Mouse (Mus musculus) erythroblast, embryonic 14.5 days (primary cell): ENCODE measurements around the gene Gm9970. TPM values are rescaled to one million over a fixed set of nuclear protein-coding genes. Genes with fewer than 3 reads are reported as not detected.

Experiments used
- H3K27me3 ChIP-seq: 2 replicates; pipeline ENCODE4 v1.6.1; 2012; ENCODE audit warnings: inconsistent platforms; ENCODE audit not compliant: control insufficient read depth
- H3K36me3 ChIP-seq: 2 replicates; pipeline ENCODE4 v1.6.1; 2012; ENCODE audit warnings: mild to moderate bottlenecking, inconsistent platforms; ENCODE audit not compliant: control insufficient read depth
- H3K4me1 ChIP-seq: 2 replicates; pipeline ENCODE4 v1.6.1; 2012; ENCODE audit warnings: inconsistent platforms; ENCODE audit not compliant: control insufficient read depth
- H3K4me3 ChIP-seq: replicated peaks from 2 replicates; pipeline ENCODE3; 2012; ENCODE audit warnings: moderate library complexity, mild to moderate bottlenecking, inconsistent platforms
- H3K9me3 ChIP-seq: 2 replicates; pipeline ENCODE4 v1.6.1; 2012; ENCODE audit warnings: low read length, inconsistent platforms, mixed read lengths; ENCODE audit not compliant: control insufficient read depth
- GATA1 ChIP-seq: IDR thresholded peaks from 2 replicates; pipeline ENCODE4 v1.6.1; 2012; ENCODE audit warnings: low read length, inconsistent platforms, mixed read lengths
- TAL1 ChIP-seq: IDR thresholded peaks from 3 replicates; pipeline ENCODE4 v1.6.1; 2012; ENCODE audit warnings: low read length, inconsistent platforms, mixed read lengths
- polyA plus RNA-seq: library from polyadenylated mRNA; stranded (reverse); fragments of >175 nt; gene quantifications from 2 replicates; pipeline ENCODE4 v1.2.3, GENCODE M21; 2012

The Gm9970 gene
- polyA plus RNA-seq, 1 experiment: not detected

GRCm38 (mm10) chr5:31199893-31200292 is 41.1 kb downstream of the Gm9970 start:
- peaks cover 96% of the 10 kb centered on the region for H3K36me3 ChIP-seq
- H3K9me3 ChIP-seq: no peaks in the 10 kb centered on the region
- no peak for TF ChIP-seq TAL1
- TF ChIP-seq GATA1: no peak
- no peaks in the 10 kb centered on the region for H3K27me3 ChIP-seq
- peaks cover 48% of the 10 kb centered on the region for H3K4me1 ChIP-seq
- H3K4me3 ChIP-seq: no peak overlapping the region

- TF ChIP-seq TAL1: no peak
- TF ChIP-seq GATA1: no peak
- peaks cover 53% of the 10 kb centered on the region for H3K4me1 ChIP-seq
- H3K36me3 ChIP-seq: peaks cover 96% of the 10 kb centered on the region
- no peak overlapping the region for H3K4me3 ChIP-seq
- H3K9me3 ChIP-seq: no peaks in the 10 kb centered on the region
- H3K27me3 ChIP-seq: no peaks in the 10 kb centered on the region
These were observed 41.6 kb downstream of the Gm9970 start for GRCm38 (mm10) chr5:31199321-31199892.

- Histone ChIP-seq H3K36me3 (peaks cover 90% of the 10 kb centered on the region), H3K4me3 (no peak overlapping the region), H3K9me3 (no peaks in the 10 kb centered on the region), H3K27me3 (no peaks in the 10 kb centered on the region), H3K4me1 (peaks cover 58% of the 10 kb centered on the region)
- TF ChIP-seq TAL1 (no peak), GATA1 (no peak)
These were observed 42.3 kb downstream of the Gm9970 start for GRCm38 (mm10) chr5:31198616-31199320.

- peaks cover 59% of the 10 kb centered on the region for H3K4me1 ChIP-seq
- no peaks in the 10 kb centered on the region for H3K9me3 ChIP-seq
- H3K27me3 ChIP-seq: no peaks in the 10 kb centered on the region
- TF ChIP-seq GATA1 (no peak), TAL1 (no peak)
- H3K4me3 ChIP-seq: no peak overlapping the region
- peaks cover 84% of the 10 kb centered on the region for H3K36me3 ChIP-seq
These were observed 42.9 kb downstream of the Gm9970 start for GRCm38 (mm10) chr5:31198170-31198569.

- Histone ChIP-seq H3K4me1 (peaks cover 55% of the 10 kb centered on the region), H3K9me3 (no peaks in the 10 kb centered on the region), H3K27me3 (no peaks in the 10 kb centered on the region), H3K4me3 (no peak overlapping the region), H3K36me3 (peaks cover 73% of the 10 kb centered on the region)
- TF ChIP-seq TAL1 (no peak), GATA1 (no peak)
These were observed 44.0 kb downstream of the Gm9970 start for GRCm38 (mm10) chr5:31197072-31197471.

- no peaks in the 10 kb centered on the region for H3K9me3 ChIP-seq
- peaks cover 72% of the 10 kb centered on the region for H3K36me3 ChIP-seq
- no peak overlapping the region for H3K4me3 ChIP-seq
- no peaks in the 10 kb centered on the region for H3K27me3 ChIP-seq
- no peak for TF ChIP-seq TAL1
- H3K4me1 ChIP-seq: peaks cover 57% of the 10 kb centered on the region
These were observed 44.8 kb downstream of the Gm9970 start for GRCm38 (mm10) chr5:31196207-31196606.

GRCm38 (mm10) chr5:31195671-31196070 is 45.4 kb downstream of the Gm9970 start:
- H3K36me3 ChIP-seq: peaks cover 73% of the 10 kb centered on the region
- peaks cover 60% of the 10 kb centered on the region for H3K4me1 ChIP-seq
- no peaks in the 10 kb centered on the region for H3K27me3 ChIP-seq
- TF ChIP-seq TAL1 (no peak), GATA1 (no peak)
- H3K9me3 ChIP-seq: no peaks in the 10 kb centered on the region
- H3K4me3 ChIP-seq: no peak overlapping the region

GRCm38 (mm10) chr5:31194486-31195485 is 46.2 kb downstream of the Gm9970 start:
- no peaks in the 10 kb centered on the region for H3K27me3 ChIP-seq
- H3K4me3 ChIP-seq: peak overlapping the region; percentile 89
- H3K36me3 ChIP-seq: peaks cover 73% of the 10 kb centered on the region
- TF ChIP-seq GATA1 (no peak), TAL1 (no peak)
- peaks cover 55% of the 10 kb centered on the region for H3K4me1 ChIP-seq
- no peaks in the 10 kb centered on the region for H3K9me3 ChIP-seq
